Mouse (Mus musculus) cortical plate, adult 2 months (tissue): ENCODE measurements at regions not wholly inside any gene's neighbourhood (a gene's known extent, or its start where the extent isn't known, plus 50 kb on each side); places are given as distances from the start of the nearest gene placed in this dataset.

ENCODE experiments used
- CTCF ChIP-seq: fragments of 200-500 bp; IDR thresholded peaks from 2 replicates; pipeline ENCODE4 v1.5.1; 2011; ENCODE audit warnings: mild to moderate bottlenecking, control low read depth, low read length; ENCODE audit not compliant: insufficient read depth; ENCODE audit errors: extremely low read depth
- POLR2A ChIP-seq: fragments of 200-500 bp; IDR thresholded peaks from 2 replicates; pipeline ENCODE4 v1.6.1; 2011; ENCODE audit warnings: mild to moderate bottlenecking, low read length, control low read depth; ENCODE audit not compliant: insufficient read depth; ENCODE audit errors: extremely low read depth

DNA sequence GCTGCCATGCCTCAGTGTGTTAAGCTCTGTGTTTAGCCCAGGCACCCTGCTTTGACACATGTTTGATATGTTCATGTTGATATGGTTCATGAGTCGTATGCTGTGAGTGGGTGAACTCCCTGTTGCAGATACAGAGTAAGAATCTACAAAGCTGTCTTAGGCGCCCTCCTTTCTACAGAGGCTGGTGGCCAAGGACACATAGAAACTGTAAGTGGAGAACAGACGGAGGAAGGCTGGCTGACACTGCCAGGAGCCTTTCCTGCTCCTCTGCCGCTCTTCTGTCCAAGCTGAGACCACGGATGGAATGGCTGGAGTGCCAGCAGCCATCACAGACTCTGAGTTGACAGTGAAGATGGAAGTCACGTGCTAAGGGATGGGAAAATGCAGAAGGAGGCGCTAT is 62.0 kb upstream of the Zfp637 start:
- TF ChIP-seq POLR2A: no peak
- no peak for TF ChIP-seq CTCF
